Mouse (Mus musculus) large intestine, adult 2 months (tissue): ENCODE measurements around the gene Sox5. TPM values are rescaled to one million over a fixed set of nuclear protein-coding genes. Genes with fewer than 3 reads are reported as not detected.
"Not testable (repeated sequence)": the region's sequence is repeated elsewhere in the genome, so short reads cannot be mapped to it uniquely, and the experiment has no call there.

Experiments used
- DNase-seq: peaks from one replicate; pipeline ENCODE4 v3.0.0-alpha.2; 2012; ENCODE audit warnings: low read depth, low spot score
- WGBS: fragments of 180-500 bp; shearing (Covaris S2); methylation state at CpG from one replicate; pipeline ENCODE4 v1.1.7; 2018; 5-methylcytosine and 5-hydroxymethylcytosine counted together
- polyA plus RNA-seq: library from polyadenylated mRNA; depleted of rRNA; stranded (reverse); fragments of >200 nt; gene quantifications from 2 replicates; pipeline ENCODE4 v1.2.3, GENCODE M21; 2012

Sox5 gene
- polyA plus RNA-seq, 1 experiment: 0.55 TPM

- WGBS: 70% methylated on average over 17 of the region's 17 CpGs
- no peak for DNase-seq
Observed at GRCm38 (mm10) chr6:144312781-144313754, 468.7 kb downstream of the Sox5 start.

DNA sequence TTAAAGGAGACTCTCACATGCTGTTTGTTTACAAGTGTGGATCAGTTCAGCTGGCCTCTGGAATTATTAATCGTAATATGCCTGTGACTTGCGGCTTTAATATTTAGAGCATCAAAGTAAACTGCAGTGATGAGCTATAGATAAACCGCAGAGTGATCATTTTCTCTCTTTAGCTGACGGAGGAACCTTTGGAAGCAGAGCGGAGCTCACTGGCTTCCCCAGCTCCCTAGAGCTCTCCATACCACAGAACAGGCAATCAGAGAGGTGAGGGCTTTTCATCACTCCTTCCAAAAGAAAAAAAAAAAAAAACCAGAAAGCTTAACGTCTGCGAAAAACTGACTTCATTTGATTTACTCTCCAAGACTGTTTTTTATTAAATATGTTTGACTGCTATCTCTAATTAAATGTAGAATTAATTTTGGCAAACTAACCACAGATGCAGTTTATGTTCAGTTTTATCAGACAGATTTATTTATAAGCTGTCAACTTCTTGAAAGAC, 469.4 kb downstream of the Sox5 start:
- no peak for DNase-seq
- 81% methylated on average over 7 of the region's 7 CpGs for WGBS

DNA sequence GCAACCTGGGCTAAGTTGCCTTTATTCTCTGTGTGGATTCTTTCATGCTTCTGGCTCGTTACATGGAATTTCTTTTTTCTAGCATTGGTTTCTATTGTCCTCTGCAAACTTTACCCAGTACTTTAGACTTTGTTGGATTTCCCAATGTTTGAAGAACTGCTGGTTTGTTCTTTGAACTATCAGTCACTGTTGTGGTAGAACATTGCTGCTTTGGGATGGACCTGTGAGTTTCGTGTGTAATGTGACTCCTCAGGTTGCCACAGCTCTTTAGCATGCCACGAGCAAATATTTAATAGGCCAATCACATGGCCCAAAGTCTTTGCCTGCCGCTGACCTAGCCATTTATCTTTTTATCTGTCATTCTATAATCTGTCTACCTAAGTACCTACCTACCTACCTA, 470.0 kb downstream of the Sox5 start:
- DNase-seq: no peak
- 50% methylated on average over 4 of the region's 4 CpGs for WGBS

GRCm38 (mm10) chr6:144309171-144309570, 472.6 kb downstream of the Sox5 start:
- DNase-seq: no peak

GRCm38 (mm10) chr6:144307551-144308149, 474.1 kb downstream of the Sox5 start:
- WGBS: 93% methylated on average over 12 of the region's 12 CpGs

GRCm38 (mm10) chr6:144302823-144303222, 479.0 kb downstream of the Sox5 start:
- no peak for DNase-seq
- 83% methylated on average over 6 of the region's 6 CpGs for WGBS

More at GRCm38 (mm10) chr6:144307551-144308149, 474.1 kb downstream of the Sox5 start:
- DNase-seq: no peak

- 86% methylated on average over 4 of the region's 4 CpGs for WGBS
- DNase-seq: no peak
Observed at GRCm38 (mm10) chr6:144301082-144301481, 480.7 kb downstream of the Sox5 start.

GRCm38 (mm10) chr6:144299503-144299858, 482.3 kb downstream of the Sox5 start:
- DNase-seq: no peak

GRCm38 (mm10) chr6:144298641-144299502, 482.9 kb downstream of the Sox5 start:
- no peak for DNase-seq
- WGBS: 34% methylated on average over 23 of the region's 23 CpGs

More at GRCm38 (mm10) chr6:144299503-144299858, 482.3 kb downstream of the Sox5 start:
- 49% methylated on average over 7 of the region's 7 CpGs for WGBS

GRCm38 (mm10) chr6:144297846-144298245, 483.9 kb downstream of the Sox5 start:
- no peak for DNase-seq
- 84% methylated on average over 5 of the region's 5 CpGs for WGBS

DNA sequence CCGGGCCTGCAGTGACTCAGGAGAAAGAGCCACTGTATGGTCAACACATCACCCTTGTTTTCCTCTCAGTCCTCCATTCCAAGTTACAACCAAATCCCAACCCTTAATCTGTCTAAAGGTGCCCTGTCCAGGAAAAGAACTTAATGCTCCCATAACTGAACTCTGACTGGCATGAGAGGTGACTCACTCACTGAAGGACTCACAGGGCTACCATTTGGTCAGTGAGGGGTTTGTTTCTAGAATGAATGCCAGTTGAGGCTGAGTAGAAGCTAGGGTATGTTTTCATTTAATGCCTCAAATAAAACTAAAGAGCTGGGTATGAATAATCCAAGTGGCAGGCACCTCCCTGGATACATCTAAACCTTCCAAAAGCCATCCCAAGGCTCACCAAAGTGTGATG, 484.6 kb downstream of the Sox5 start:
- WGBS: 76% methylated on average over 1 of the region's 1 CpGs
- DNase-seq: no peak

- 82% methylated on average over 4 of the region's 4 CpGs for WGBS
- DNase-seq: no peak
Observed at GRCm38 (mm10) chr6:144291526-144291925, 490.3 kb downstream of the Sox5 start.

DNA sequence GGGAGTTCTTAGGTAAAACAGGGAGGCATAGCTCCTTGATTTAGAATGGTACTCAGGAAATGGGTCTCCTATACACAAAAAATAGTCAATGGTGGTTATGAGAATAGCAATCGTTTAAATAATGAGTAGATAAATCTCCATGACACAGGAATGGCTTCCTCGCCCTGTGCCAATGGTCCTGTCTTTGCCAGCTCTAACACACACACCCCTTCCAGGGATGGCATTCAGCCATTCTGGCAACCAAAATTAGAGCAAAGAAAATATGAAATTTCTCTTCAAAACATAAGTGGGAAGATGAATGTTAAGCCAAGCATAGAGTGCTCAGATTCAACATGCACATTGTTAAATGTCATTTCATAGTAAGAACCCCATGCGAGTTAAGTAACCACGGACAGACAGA, 495.7 kb downstream of the Sox5 start:
- DNase-seq: no peak
- WGBS: 77% methylated on average over 4 of the region's 4 CpGs

- DNase-seq: no peak
- WGBS: 59% methylated on average over 8 of the region's 8 CpGs
Observed at GRCm38 (mm10) chr6:144283191-144283590, 498.6 kb downstream of the Sox5 start.

- WGBS: 87% methylated on average over 12 of the region's 12 CpGs
- DNase-seq: no peak
Observed at GRCm38 (mm10) chr6:144282756-144283155, 499.0 kb downstream of the Sox5 start.

- no peak for DNase-seq
- 94% methylated on average over 3 of the region's 3 CpGs for WGBS
Observed at GRCm38 (mm10) chr6:144281661-144282060, 500.1 kb downstream of the Sox5 start.

DNA sequence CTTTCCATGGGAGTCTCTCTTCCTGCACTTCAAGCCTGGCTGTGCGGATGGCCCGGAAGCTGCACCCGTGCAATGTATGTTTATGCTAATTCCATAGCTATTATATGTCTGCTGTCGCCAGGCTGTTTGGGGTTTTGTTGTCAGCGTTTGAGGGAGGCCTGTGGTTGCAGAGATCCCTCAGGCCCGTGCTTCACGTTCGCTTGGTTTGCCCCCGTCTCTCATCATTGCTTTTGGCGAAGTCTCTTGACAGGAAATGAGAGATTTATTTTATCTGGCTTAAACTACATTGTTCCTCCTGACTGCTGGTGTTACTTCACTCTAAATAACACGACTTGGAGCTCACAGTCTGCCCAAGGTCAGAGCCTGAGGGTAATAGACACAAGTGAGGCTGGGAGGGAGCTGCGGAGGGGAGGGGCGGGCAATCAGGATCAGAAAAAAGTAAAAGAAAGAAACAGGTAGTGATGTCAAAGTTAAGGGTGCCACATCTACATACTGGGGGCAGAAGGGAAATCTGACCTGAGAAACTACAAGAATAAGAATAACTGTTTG, 503.2 kb downstream of the Sox5 start:
- WGBS: 56% methylated on average over 13 of the region's 13 CpGs
- DNase-seq: no peak

DNA sequence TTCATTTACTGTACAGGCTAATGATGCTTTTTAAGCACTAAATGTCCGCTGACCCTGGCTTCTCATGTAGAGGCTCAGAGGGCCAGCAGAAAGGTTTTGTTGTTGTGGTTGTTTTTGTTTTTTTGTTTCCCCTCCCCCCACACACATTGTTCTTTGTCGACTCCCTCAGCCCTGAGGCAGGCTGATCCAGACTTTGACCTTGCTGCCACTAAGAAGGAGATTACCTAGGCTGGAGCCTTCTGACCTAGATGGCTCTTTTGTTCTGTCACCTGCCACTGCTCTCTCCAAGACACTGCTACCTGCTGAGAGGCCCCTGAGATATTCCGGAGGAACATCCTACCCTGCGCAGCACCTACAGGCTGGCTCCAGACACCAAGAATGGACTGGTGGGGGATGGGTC, 508.4 kb downstream of the Sox5 start:
- WGBS: 46% methylated on average over 4 of the region's 4 CpGs
- DNase-seq: not testable (repeated sequence)

DNA sequence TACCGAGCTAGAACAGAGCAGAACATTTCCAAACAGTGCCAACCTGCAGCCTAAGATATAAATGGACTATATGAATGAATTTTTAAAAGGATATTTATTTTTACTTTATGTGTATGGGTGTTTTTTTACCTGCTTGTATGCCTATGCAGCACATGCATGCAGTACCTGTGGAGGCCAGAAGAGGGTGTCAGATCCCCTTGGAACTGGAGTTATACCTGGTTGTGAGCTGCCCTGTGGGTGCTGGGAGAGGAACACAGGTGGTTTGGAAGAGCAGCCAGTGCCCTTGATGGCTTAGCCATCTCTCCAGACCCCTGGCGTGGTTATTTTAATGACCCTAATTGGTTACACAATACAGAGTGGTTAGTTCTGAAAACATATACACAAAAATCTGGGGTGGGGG, 510.5 kb downstream of the Sox5 start:
- DNase-seq: no peak
- 88% methylated on average over 2 of the region's 2 CpGs for WGBS

- WGBS: 28% methylated on average over 3 of the region's 3 CpGs
Observed at GRCm38 (mm10) chr6:144270306-144270705, 511.5 kb downstream of the Sox5 start.

More at GRCm38 (mm10) chr6:144270306-144270705, 511.5 kb downstream of the Sox5 start:
- DNase-seq: no peak
